Mouse (Mus musculus) lung, postnatal 4 days (tissue): Measurements from ENCODE around the gene Eif2b2.
A peak's percentile ranks its signal among the peaks of the same experiment; 100 is the strongest.

Source experiments
- DNase-seq, 2 experiments: peaks; one replicate each; pipeline ENCODE4 v3.0.0; 2021

Eif2b2 gene

DNA sequence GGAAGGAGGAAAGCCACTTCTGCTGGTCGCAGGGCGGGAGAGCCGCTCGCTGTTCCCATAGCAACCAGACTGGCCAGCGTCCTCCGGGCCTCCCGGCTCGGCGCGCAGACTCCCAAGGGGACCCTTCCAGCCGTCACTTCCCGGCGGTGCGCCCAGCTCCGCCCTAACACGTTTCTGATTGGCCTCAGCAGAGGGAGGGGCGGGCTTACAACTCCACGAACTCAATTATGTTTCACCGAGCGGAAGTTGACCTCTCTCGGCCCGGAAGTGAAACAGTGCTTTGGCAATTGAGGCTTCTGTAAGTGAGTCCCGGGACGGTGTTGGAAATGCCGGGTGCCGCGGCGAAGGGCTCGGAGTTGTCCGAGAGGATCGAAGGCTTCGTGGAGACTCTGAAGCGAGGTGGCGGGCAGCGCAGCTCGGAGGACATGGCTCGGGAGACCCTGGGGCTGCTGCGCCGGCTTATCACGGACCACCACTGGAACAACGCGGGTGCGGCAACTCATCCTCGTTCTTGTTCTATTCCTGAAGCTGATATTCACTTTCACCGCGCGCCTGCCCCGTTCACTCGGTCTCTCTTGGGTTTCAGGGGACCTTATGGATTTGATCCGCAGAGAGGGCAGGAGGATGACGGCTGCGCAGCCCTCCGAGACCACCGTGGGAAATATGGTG lies at the start of gene Eif2b2:
TSS of gene Eif2b2 (plus strand) at position 246 of the 669 bp plus-strand sequence.
- DNase-seq, result peak; percentile 98 to 99

DNA sequence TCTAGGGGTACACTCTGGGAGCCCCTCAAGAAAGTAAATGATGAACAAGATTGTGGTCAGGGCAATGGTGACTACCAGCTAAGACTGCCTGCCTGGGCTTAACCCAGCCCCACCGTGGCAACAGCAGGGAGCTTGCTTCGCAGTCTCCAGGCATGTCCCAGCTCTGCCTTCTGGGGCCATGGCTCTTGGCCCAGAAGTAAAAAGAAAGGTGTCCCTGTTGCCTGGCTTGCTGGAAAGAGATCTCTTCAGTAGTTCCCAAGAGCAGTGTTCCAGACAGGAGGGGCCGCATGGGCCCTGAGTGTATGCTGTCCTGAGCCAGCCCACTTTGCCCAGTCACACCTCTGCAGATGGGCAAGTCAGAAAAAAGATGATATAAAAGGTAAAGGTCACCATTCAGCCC lies 49.4 kb upstream of the Eif2b2 start:
- DNase-seq, result no peak

DNA sequence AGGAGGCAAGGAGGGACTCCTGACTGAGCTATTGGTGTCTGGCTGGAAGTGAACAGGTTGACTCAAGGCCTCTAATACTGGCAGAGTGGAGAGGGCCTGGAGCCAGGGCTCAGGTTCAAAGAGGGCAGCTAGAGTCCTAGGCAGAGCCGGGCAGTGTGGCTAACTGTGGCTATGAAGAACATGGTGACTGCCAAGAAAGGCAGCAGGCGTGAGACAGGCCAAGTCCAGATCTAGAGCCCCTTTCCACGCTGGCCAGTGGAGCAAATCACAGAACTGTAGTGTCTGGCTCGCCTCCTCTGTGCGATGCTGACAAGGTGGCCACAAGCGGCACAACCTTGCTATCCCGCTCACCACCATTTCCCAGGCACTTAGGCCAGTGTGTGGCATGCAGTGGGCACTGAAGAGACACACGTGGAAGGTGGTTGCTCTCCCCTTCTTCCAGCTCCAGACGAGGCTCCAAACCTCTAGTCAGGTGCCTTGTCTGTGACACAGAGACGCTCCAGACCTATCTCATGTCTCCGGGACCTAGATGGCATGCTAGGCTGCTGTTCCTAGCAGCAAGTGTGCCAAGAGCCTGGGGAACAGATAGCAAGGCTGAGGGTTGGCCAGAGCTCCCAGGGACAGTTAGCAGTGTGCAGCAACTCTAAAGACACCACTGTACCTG lies 48.9 kb upstream of the Eif2b2 start:
- DNase-seq, result no peak

DNA sequence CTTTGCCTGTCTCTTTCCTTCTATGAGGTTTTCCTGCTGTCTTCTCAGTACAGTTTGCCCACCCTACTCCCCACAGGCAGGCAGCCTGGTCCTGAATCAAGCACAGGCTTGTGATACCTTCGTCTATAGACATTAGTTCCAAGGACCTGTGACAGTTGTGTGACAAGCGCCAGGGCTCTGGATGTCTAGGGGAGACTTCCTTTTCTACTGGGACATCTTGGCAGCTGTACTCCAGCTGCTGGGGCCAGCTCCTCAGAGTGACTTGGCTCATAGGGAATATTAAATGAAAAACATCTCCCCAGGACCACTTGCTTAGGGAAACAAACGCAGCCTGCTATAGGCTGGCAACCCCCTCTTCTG lies 48.4 kb upstream of the Eif2b2 start:
- DNase-seq, result no peak

DNA sequence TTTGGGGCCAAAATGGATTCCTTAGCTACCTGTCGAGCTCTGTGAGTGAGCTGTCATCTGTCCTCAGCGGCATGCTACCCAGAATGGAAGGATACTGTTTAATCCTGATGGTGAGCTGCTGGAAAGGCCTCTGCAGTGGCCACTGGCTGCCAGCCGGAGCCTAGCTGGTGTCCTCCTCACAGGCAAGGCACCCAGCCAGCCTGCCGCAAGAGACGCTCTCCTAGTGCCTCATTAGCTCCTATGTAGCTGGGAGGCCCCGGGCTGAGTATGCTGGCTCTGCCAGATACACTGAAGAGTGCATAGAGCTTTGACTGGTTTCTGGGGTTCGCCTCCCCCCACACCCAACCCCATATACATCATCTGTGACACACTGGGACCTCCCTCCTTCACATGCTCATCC lies 45.3 kb upstream of the Eif2b2 start:
- peak in 1 of 2 experiments; percentile 61 for DNase-seq

DNA sequence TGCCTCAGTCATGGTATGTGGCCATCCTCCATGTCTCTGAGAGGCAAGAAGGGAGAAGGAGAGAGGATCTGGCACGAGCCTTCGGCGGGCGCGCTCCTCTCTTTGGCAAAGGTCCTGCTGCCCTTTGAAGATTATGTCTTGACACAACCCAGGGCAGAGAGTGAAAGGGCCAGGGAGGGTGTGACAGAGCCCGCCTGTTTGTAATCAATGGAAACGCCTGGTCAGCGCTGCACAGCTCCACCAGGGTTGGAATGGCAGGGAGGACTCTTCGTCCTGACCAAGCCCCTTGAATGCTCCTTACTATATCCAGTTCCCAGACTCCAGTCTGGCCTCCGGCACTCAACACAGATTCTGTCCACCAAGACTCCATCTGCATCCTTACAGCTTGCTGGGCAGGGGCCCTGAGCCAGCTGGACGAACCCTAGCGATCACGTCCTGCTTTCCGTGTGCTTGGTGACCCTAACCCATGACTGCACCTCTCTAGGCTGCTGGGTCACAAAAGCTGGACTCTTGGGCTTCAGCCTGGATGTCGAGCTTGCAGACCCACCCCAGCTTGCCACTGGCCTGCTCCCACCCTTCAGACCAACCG lies 44.1 kb upstream of the Eif2b2 start:
- peak in 1 of 2 experiments; percentile 59 for DNase-seq

DNA sequence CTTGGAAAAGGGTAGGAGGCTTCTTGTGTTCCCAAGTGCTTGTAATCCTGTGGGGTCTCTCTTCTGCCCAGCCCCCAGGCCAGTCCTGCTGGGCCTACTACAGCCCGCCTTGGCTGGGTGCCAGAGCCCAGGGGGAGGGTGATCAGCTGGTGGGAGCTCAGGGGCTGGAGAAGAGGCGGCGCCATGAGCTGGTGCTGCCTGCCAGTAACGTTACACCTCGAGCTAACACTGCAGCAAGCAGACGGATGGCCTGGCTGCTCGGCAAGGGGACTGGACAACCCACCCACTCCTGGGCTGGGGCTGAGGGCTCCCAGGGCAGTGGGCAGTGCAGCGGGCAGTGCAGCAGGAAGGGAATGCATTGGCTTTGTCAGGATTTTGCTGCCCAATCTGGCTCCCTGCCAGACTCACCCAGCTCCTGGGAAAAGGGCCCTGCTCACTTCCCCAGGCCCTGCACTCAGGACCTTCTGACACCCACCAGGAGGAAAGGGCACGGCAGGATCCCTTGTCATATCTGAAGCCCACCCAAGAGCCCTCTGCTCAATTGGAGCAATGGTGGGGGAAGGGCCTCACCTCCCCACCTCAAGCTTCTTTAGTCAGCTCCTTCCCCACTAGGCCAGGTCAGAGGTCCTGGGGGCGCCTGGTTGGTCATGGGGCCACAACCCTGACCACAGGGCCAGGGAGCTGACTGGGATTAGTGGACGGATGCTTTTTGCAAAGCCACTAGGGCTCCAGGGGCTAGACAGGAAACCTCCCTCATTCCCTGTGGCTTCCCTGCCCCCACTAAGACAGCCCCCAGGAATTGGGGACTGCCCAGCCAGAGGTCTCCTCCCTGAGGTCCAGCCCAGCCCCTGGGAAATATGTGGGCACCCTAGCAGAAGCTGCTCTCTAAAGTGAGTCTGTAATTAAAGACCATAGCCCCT lies 43.1 kb upstream of the Eif2b2 start:
- peak; percentile 44 to 77 for DNase-seq

DNA sequence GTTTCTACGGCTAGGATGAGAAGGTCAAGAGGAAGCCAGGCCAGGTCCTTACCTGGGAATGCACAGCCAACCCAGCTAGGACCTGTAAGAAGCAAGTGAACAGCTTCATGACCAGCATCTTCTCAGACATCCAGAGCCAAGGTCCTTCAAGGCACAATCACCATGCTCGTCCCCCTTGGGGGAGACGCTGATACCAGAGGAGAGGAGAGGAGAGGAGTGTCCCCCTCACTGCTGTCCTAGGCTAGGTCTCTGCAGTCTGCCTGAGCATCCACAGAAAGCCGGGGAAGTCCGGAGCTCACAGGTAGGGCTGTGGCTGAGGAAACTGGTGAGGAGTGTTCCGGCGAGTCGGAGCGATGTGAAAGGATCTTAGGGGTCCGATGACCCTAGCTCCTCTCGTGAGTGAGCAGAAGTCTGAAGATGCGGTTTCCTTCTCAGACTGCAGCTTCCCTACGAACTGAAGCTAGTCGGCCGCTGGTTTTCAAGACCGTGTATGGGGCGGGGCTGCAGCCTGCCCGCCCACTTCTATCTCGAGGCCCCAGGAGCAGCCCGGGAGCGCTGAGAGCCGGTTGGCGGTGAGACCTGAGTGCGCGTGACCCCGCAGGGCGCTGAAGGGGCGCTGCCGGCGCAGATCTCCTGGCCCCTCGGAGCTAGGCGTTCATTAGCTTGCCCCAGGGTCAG lies 42.3 kb upstream of the Eif2b2 start:
- DNase-seq, result peak; percentile 64 to 67

DNA sequence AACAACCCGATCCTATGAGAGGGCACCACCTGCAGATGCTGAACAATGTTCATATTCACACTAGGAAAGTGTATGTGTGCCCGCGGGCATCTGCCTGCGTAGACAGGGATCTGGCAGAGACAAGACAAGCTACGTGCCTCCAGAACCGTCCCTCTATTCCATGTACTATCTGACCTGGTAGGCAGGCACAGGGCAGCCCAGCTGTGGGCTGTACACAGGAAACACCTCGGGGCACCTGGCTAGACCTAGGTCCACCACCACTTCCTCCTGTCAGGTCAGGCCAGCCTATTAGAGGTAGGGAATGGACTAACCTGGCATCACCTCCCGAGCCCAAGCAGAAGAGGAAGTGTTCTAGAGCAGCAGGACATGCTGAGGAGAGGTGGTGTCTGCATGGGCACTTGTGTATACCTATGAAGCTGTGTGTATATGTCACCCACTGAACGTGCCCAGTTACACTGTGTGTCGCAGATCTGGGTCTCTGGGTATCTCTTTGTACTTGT lies 41.5 kb upstream of the Eif2b2 start, which contains the start of gene Pgf:
TSS of gene Pgf (minus strand) at position 51 of the 500 bp plus-strand sequence.
- DNase-seq, result no peak

DNA sequence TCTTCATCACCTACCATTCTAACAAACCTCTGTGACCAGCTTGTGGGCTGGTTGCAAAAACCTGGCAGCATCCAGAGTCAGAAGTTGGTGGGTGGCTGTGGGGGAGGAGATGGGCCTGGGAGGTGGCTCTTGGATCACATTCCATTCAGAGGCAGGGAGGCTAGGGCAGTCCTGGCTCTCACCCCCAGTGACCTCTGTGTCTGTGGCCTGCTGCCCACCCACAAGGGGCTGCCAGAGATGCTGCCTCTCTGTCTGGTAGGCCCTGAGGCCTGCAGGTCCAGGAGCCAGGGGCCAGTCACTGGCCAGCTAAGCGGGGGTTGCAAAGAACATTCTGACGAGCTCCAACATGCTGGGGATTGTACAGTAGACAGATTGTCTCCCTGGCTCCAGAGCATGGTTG lies 41.0 kb upstream of the Eif2b2 start:
- DNase-seq, result no peak

DNA sequence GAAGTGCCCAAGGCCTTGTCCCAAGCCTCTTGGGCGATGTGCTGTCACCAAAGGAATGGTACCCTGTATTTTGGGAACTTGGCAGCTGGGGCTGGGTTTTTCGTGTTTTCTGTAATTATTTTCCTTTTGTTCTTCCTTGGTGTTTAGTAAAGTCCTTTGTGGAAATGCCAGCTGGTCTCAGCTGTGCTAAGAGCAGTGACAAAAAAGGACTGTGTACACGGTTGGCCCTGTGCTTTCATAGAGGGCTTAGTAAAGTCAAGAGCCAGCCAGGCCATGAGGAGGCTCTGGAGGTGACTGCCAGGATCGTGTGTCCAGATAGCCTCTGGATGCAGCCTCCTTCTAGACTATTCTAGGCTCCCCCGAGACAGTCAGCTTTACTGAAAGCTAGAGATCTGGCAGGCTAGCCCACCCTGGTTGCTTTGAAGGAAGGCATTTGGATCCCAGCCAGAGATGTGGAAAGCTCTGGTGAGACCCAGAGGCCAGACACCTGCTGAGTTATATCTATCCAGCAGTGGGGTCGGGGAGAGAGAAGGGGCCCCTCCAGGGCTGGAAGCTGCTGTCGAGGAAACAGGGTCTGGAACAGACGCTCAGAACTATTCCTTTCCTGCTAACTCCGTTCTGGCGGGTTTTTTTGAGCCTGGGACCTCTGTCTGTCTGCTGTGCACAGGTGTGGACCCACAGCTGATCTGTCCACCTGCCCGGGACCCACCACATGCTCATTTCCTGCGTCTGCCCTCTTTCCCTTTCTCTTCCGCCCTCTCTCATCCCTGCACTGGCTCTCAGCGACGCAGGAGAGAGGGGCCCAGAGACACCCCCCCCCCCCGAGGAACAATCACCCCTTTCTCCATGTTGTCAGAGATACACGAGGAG lies 37.6 kb upstream of the Eif2b2 start:
- no peak for DNase-seq

DNA sequence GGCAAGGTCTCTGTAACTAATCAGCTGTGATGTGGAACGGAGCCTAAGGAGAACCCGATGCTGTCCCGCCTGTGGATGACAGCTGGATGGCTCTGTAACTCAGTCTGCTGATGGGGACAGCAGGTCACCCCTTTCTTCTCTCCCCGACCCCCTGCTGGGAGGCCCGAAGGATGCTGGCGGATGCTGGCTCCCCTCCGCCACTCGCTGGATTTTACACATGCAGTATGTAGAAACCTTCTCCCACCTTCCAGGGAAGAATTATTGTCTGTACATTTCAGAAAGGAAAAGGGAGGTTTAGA lies 37.0 kb upstream of the Eif2b2 start:
- DNase-seq, result no peak

DNA sequence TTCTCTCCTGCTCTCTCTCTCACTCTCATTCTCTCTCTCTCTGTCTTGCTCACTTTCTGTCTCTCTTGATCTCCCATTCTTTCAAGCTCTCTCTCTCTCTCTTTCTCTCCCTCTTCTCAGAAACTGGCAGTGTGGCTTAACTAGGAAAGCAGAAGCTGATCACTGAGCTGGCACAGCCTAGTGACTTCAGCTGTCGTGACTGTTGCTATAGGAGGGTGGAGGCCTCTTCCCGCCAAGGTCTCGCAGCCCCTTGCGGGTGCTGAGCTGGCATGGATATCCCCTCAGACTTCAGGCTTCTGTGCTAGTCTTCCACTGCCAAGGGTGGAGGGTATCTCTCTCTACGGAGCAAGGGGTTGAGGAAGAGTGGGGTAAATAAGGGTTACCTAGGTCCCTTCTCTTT lies 36.4 kb upstream of the Eif2b2 start:
- no peak for DNase-seq

DNA sequence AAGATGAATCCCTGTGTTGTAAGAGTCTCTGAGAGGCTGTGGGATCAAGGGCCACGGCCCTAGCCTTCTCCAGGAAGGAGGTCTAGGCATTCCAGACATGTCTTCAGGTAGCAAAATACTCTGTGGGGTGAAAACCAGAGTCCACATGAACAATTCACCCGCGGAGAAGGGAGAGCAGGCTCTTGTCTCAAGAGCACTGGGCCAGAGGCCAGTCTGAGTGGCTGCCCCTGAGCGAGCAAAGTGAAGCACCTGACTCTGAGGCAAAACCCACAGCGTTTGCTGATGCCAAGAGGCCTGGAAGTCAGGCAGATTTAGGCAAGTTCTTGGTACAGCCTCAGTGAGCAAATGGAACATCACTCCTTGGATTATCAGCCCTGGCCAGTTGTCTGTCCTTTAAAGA lies 35.2 kb upstream of the Eif2b2 start:
- DNase-seq, result peak; percentile 56 to 85

DNA sequence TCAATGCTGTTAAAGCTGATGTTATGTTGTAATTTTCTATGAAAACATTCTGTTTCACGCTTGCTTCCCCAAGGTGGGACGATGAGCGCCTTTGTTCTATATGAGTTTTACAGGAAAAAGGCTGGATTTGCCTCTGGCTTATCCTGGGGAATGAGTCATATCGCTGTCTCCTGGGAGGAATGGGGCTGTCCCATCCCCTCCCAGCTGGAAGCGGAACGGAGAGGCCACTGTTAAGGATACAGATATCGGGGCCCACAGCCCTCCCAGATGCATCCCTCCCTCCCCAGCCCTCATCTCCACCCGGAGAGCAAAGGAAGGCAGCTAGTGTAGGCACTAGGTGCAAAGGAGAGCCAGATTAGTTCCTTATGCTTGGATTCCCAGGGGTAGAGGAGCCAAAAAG lies 33.5 kb upstream of the Eif2b2 start:
- DNase-seq, result no peak

DNA sequence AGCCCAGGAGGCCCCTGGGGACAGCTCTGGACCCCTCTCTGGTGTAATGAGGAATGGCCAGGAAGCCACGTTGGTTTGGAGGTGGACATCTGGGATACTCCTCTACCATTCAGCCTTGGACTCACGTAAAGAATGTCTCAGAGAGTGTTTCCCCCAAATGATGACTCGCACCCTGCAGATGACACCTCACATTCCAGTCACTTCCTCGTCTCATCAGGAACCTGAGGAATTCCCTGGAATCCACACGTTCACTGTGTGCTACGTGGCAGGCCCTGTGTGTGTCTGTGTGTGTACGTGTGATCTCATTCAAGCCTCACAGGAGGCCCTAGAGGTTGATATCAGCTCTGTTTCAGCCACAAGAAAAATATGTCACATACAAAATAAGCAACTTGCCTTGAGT lies 32.9 kb upstream of the Eif2b2 start:
- DNase-seq, result no peak

DNA sequence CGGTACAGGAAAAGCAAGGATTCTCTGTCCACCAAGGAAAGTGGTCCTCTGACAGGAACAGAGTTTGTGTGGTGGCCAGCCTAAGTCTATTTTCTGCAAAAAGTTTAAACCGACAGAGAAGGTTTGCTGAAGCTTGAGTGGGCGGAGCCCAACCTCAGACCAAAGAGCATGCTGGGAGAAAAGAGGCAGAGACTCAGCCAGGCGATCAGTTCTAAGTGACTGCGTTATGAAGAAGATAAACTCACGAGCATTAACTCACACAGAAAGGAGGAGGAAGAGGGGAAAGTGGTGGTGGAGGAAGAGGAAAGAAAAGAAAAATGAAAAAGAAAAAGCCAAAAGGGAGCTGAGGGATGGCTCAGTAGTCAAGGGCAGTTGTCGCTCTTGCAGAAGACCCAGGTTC lies 29.0 kb upstream of the Eif2b2 start:
- DNase-seq, result no peak

DNA sequence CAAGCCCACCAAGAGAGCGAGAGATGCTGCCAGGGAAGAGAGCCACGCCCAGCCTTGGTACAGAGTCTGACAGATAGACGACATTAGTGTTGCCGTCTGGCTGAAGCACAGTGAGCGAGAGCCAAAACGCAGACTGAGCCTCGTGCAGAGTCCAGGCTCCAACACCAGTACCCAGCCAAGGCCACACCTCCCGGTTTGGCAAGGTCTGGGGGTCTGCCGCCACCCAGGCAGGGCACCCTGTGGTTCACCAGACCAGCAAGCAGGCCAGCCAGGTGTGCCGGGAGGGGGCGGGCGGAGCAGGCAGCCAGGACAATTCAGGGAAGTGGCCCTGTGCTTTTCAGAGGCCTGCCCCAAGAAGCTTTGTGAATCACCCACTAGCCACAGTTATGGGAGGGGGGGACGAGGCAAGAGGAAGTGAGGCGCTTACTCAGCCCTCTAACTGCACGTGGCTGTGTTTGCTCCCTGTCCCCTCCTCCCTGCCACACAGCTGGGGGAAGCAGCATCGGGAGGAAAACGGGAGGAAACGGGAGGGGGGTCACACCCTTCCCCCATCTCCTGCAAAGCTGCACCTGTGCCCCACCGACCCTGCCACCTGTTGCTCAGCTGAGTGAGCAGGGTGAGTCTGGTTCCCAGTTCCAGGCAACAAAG lies 26.7 kb upstream of the Eif2b2 start:
- peak; percentile 56 to 66 for DNase-seq

DNA sequence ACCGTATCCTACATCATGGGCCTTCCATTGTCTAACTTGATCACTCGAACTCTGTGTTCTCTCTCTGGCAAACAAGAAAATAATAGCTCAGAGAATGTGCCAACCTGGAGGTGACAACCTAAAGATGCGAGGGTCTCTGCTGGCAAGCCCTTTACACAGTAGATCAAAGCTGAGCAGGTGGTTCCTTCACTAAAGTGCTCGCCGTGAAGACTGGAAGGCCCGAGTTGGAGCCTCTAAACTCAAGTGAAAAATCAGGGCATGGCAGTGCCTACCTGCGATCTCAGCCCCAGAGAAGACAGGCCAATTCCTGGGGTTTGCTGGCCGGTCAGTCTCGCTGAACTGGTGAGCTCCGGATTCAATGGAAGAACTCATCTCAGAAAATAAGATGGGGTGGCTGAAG lies 26.1 kb upstream of the Eif2b2 start:
- no peak for DNase-seq

DNA sequence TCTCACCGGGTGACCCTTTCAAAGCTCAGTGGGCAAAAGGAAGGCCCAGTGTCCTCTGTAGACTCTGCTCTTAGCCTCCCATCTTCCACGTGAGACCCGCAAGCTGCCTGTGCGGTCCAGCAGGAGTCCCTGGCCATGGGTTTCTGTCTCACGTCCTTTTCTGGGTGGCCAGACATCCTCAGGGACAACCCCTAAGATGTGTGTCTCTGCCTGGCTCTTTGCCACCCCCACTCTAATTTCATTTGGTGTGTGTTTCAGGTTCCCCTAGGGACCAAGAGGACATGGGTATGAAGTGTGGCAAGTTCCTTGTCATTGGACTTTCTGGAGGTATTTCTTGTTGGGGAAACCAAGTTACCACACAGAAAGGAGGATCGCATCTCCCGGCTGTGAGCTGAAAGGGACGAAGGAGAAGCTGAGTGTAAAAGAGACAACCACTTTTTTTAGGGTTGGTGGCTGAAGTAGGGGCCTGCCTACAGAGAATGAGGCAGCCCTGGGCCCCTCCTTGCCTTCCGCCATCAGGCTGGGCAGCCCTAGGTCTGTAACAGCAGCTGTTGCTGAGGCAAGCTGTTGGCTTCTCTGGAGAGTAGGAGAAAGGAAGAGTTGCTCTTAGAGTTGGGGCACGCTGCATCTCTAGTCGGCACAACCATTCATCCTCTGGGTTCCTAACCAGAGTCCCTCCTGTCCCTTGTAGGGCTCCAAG lies 25.2 kb upstream of the Eif2b2 start:
- no peak for DNase-seq

DNA sequence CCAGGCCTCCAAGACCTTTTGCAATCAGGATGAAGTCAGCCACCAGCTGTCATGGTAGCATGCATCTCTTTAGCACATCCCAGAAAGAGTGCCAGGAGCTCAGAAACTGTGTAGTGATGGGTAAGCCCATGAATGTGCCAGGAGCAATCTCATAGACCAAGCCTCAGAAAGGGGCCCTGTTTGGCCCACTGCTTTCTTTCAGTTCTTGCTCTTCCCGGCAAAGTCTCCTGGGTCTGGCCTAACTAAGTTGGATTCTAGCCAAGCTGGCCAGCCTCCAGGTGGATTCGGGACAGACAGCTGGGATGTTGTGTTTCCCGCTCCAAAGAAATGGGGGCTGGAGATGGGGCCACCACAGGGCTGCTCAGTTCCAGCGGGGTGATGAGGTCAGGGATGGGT lies 24.7 kb upstream of the Eif2b2 start:
- peak; percentile 84 to 90 for DNase-seq
